Mouse (Mus musculus) hindbrain, embryonic 16.5 days (tissue): ENCODE data around the gene Gm10491. TPM values are rescaled to one million over a fixed set of nuclear protein-coding genes. Genes with fewer than 3 reads are reported as not detected.

Source experiments
- ATAC-seq: fragments of 200-750 bp; cut with Nextera tagmentation; 2 replicates; pipeline ENCODE4 v1.8.0; 2017; ENCODE audit warnings: moderate TSS enrichment, moderate library complexity
- H3K27ac ChIP-seq: fragments of 300-500 bp; sonication (generic); 2 replicates; pipeline ENCODE4 v1.5.1; 2014; ENCODE audit warnings: low read depth, mild to moderate bottlenecking, control low read depth, low read length, moderate library complexity
- H3K27me3 ChIP-seq: fragments of 300-500 bp; sonication (generic); replicated peaks from 2 replicates; pipeline ENCODE4 v1.6.1; 2014; ENCODE audit warnings: low read length; ENCODE audit not compliant: control insufficient read depth, insufficient read depth
- H3K36me3 ChIP-seq: fragments of 300-500 bp; sonication (generic); 2 replicates; pipeline ENCODE4 v1.6.1; 2014; ENCODE audit warnings: mild to moderate bottlenecking, low read length, moderate library complexity, mixed read lengths; ENCODE audit not compliant: control insufficient read depth, insufficient read depth
- H3K4me1 ChIP-seq: fragments of 300-500 bp; sonication (generic); 2 replicates; pipeline ENCODE4 v1.6.1; 2014; ENCODE audit warnings: low read depth, low read length; ENCODE audit not compliant: control insufficient read depth, insufficient read depth
- H3K4me2 ChIP-seq: fragments of 300-500 bp; sonication (generic); 2 replicates; pipeline ENCODE4 v1.6.1; 2014; ENCODE audit warnings: mild to moderate bottlenecking, low read length, control low read depth, moderate library complexity
- H3K4me3 ChIP-seq: fragments of 300-500 bp; sonication (generic); 2 replicates; pipeline ENCODE4 v1.5.1; 2014; ENCODE audit warnings: mild to moderate bottlenecking, low read length, control low read depth, moderate library complexity
- H3K9ac ChIP-seq: fragments of 300-500 bp; sonication (generic); 2 replicates; pipeline ENCODE4 v1.6.1; 2014; ENCODE audit warnings: low read depth, mild to moderate bottlenecking, control low read depth, low read length, moderate library complexity
- H3K9me3 ChIP-seq: fragments of 300-500 bp; sonication (generic); 2 replicates; pipeline ENCODE4 v1.6.1; 2014; ENCODE audit warnings: mild to moderate bottlenecking, low read length, moderate library complexity; ENCODE audit not compliant: control insufficient read depth
- WGBS: fragments of 180-500 bp; shearing (Covaris S2); extraction: QIAGEN DNeasy Blood & Tissue Kit; methylation state at CpG from one replicate; pipeline ENCODE4 v1.1.7; 2014; 5-methylcytosine and 5-hydroxymethylcytosine counted together
- polyA plus RNA-seq: library from polyadenylated mRNA; unstranded; fragments of >200 nt; fragmentation: Nextera tagmentation; extraction: Ambion mirVana; gene quantifications from 2 replicates; pipeline ENCODE4 v1.2.1, GENCODE M21; 2015

The Gm10491 gene
- polyA plus RNA-seq, 1 experiment from 2014 or later, result not detected

- Histone ChIP-seq H3K36me3 (peaks cover 3% of the 10 kb centered on the region), H3K9ac (peak within 1 kb of the TSS; percentile 73), H3K4me1 (peaks cover 6% of the 10 kb centered on the region), H3K9me3 (no peaks in the 10 kb centered on the region), H3K27ac (peak within 1 kb of the TSS; percentile 89), H3K4me2 (peak within 1 kb of the TSS; percentile 56), H3K27me3 (no peaks in the 10 kb centered on the region), H3K4me3 (peak within 1 kb of the TSS; percentile 48)
- peak; percentile 98 for ATAC-seq
- WGBS, result 20% methylated on average over 59 of the region's 62 CpGs
These were observed 8.5 kb downstream of the Gm10491 start, which contains the start of the genes Pqbp1 and Timm17b for GRCm38 (mm10) chrX:7898880-7899874. TSS of gene Pqbp1 (minus strand) at chrX:7899269. TSS of gene Timm17b (plus strand) at chrX:7899357.

GRCm38 (mm10) chrX:7898211-7898610 is 9.4 kb downstream of the Gm10491 start:
- peak overlapping the region; percentile 48 for H3K4me3 ChIP-seq
- peaks cover 3% of the 10 kb centered on the region for H3K36me3 ChIP-seq
- H3K4me1 ChIP-seq, result peaks cover 6% of the 10 kb centered on the region
- no peaks in the 10 kb centered on the region for H3K27me3 ChIP-seq
- ATAC-seq, result no peak
- peak overlapping the region; percentile 67 for H3K9ac ChIP-seq
- H3K27ac ChIP-seq, result peak overlapping the region; percentile 89
- H3K9me3 ChIP-seq, result no peaks in the 10 kb centered on the region
- H3K4me2 ChIP-seq, result peak overlapping the region; percentile 56
- WGBS, result 32% methylated on average over 13 of the region's 13 CpGs

DNA sequence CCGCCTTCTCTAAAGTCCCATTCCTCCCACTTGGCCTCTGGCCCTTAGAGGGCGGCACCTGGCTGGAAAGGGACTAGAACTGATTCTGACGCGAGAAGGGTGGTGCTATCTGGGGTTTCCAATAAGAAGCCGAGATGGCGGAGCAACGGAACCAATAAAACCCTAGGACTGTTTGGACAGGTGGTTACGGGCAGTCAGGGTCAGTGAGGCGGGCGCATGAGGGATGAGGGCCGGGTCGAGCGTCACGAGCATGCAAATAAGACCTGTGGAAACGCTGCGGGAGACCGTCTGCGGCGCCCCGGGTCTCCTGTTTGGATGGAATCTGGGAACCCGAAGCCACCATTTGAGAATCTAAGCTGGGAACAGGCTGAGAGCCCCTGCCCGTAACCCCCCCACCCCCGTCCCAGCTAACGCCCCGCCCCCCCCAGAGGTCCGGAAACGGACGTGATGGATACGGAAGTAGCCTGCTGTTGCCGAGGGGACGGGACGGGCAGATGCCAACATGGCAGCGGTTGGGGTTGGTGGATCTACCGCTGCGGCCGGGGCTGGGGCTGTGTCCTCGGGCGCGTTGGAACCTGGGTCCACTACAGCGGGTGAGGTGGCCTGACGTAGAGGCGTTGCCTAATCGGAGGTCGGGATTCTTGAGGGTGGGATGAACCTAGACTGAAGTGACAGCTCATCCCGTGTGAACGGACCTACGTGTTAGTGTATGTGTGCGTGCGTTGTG is 23.6 kb downstream of the Gm10491 start, which contains the start of gene Slc35a2:
TSS of gene Slc35a2 (plus strand) at position 188 of the 727 bp plus-strand sequence.
- peak within 1 kb of the TSS; percentile 52 for H3K9ac ChIP-seq
- peak; percentile 92 for ATAC-seq
- no peaks in the 10 kb centered on the region for H3K9me3 ChIP-seq
- H3K27me3 ChIP-seq, result no peaks in the 10 kb centered on the region
- no peaks in the 10 kb centered on the region for H3K36me3 ChIP-seq
- 16% methylated on average over 39 of the region's 49 CpGs for WGBS
- peak within 1 kb of the TSS; percentile 57 for H3K4me2 ChIP-seq
- peak within 1 kb of the TSS; percentile 49 for H3K4me3 ChIP-seq
- peaks cover 2% of the 10 kb centered on the region for H3K4me1 ChIP-seq
- peak within 1 kb of the TSS; percentile 81 for H3K27ac ChIP-seq

- H3K9me3 ChIP-seq, result no peaks in the 10 kb centered on the region
- peak overlapping the region; percentile 72 for H3K4me2 ChIP-seq
- peaks cover 2% of the 10 kb centered on the region for H3K4me1 ChIP-seq
- no peak overlapping the region for H3K9ac ChIP-seq
- H3K36me3 ChIP-seq, result no peaks in the 10 kb centered on the region
- 10% methylated on average over 11 of the region's 11 CpGs for WGBS
- peak; percentile 59 for ATAC-seq
- H3K27me3 ChIP-seq, result no peaks in the 10 kb centered on the region
- H3K4me3 ChIP-seq, result peak overlapping the region; percentile 56
- no peak overlapping the region for H3K27ac ChIP-seq
These were observed 27.8 kb downstream of the Gm10491 start for GRCm38 (mm10) chrX:7879819-7880218.

DNA sequence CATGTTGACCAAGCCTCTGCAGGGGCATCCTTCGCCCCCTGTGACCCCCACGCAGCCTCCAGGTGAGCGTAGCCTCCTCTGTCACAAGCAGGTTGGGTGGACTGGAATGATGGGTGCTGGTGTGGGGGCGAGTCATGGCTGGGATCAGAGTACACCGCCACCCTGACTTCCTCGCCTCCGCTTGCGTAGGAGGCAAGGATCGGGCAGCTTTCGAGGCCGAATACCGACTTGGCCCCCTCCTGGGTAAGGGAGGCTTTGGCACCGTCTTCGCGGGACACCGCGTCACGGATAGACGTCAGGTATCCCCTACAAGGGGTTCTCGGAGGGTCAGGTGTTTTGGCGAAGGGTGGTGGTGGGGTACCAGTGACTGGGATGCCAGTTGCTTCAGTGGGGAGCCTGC is 29.1 kb downstream of the Gm10491 start:
- H3K4me2 ChIP-seq, result peak overlapping the region; percentile 72
- 30% methylated on average over 21 of the region's 21 CpGs for WGBS
- peak overlapping the region; percentile 71 for H3K27ac ChIP-seq
- peak overlapping the region; percentile 56 for H3K4me3 ChIP-seq
- H3K27me3 ChIP-seq, result no peaks in the 10 kb centered on the region
- peak overlapping the region; percentile 67 for H3K9ac ChIP-seq
- H3K36me3 ChIP-seq, result no peaks in the 10 kb centered on the region
- ATAC-seq, result peak; percentile 41
- H3K9me3 ChIP-seq, result no peaks in the 10 kb centered on the region
- peaks cover 2% of the 10 kb centered on the region for H3K4me1 ChIP-seq

GRCm38 (mm10) chrX:7878007-7878419 is 29.6 kb downstream of the Gm10491 start, which contains the start of gene Pim2:
TSS of gene Pim2 (plus strand) at chrX:7878262.
- 14% methylated on average over 38 of the region's 38 CpGs for WGBS
- no peaks in the 10 kb centered on the region for H3K27me3 ChIP-seq
- peak within 1 kb of the TSS; percentile 67 for H3K9ac ChIP-seq

GRCm38 (mm10) chrX:7869826-7870225 is 37.8 kb downstream of the Gm10491 start:
- no peaks in the 10 kb centered on the region for H3K4me1 ChIP-seq
- ATAC-seq, result no peak
- 37% methylated on average over 3 of the region's 3 CpGs for WGBS
- H3K27ac ChIP-seq, result no peak overlapping the region
- no peak overlapping the region for H3K9ac ChIP-seq
- no peaks in the 10 kb centered on the region for H3K9me3 ChIP-seq
- H3K27me3 ChIP-seq, result no peaks in the 10 kb centered on the region
- 0 out of 2 replicates have a peak, but pooled peaks cover 6% of the 10 kb centered on the region for H3K36me3 ChIP-seq
- H3K4me2 ChIP-seq, result no peak overlapping the region
- no peak overlapping the region for H3K4me3 ChIP-seq

More at GRCm38 (mm10) chrX:7878007-7878419, 29.6 kb downstream of the Gm10491 start, which contains the start of gene Pim2:
- Histone ChIP-seq H3K4me1 (peaks cover 2% of the 10 kb centered on the region), H3K4me3 (peak within 1 kb of the TSS; percentile 56), H3K4me2 (peak within 1 kb of the TSS; percentile 72), H3K9me3 (no peaks in the 10 kb centered on the region), H3K27ac (peak within 1 kb of the TSS; percentile 71), H3K36me3 (no peaks in the 10 kb centered on the region)
- peak; percentile 91 for ATAC-seq

DNA sequence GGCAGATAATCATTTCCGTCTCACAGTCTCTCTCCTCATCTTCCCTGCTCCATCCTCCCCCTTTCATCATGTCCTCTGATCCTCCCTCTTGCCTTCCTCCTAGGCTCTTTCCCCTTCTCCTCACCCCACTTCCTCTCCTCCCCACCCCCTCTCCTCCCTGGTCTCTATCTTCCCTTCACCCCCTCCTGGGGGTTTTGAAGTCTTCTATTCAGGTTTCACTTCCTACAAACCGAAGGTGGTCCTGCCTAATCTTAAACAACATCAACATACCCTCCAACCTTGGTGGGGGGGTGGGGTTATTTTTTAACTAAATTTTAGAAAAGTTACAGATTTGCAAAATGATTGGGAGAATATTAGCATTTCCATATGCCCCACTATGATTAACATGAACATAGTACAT is 39.1 kb downstream of the Gm10491 start:
- 47% methylated on average over 2 of the region's 2 CpGs for WGBS
- no peak for ATAC-seq

More for the DNA sequence above, 39.1 kb downstream of the Gm10491 start:
- Histone ChIP-seq H3K4me1 (no peaks in the 10 kb centered on the region), H3K4me2 (no peak overlapping the region), H3K4me3 (no peak overlapping the region), H3K9me3 (no peaks in the 10 kb centered on the region), H3K27ac (no peak overlapping the region), H3K9ac (no peak overlapping the region), H3K36me3 (0 out of 2 replicates have a peak, but pooled peaks cover 6% of the 10 kb centered on the region), H3K27me3 (no peaks in the 10 kb centered on the region)
